Mouse (Mus musculus): ENCODE measurements around the gene H2-Q10. TPM values are rescaled to one million over a fixed set of nuclear protein-coding genes. Genes with fewer than 3 reads are reported as not detected.
"Not testable (repeated sequence)": the region's sequence is repeated elsewhere in the genome, so short reads cannot be mapped to it uniquely, and the experiment has no call there.

H2-Q10 gene
- polyA plus RNA-seq, 1 experiment = 0.27 TPM

DNA sequence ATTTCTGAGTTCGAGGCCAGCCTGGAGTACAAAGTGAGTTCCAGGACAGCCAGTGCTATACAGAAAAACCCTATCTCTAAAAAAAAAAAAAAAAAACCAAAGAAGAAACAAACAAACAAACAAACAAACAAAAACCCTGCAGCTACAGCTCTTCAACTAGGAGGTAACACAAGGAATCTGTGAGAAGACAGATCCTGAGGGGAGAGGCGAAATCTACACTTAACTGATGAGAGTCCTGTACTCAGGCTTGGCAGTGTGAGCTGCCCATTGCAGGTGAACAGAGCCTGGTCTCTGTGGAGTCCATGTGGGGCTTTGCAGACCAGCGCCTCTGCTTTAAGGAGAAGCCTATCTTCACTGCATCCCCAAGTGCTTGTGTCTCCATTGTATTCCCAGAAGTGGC, 31.5 kb upstream of the H2-Q10 start:
- H3K36me3 ChIP-seq (replicated peaks; ENCODE audit: low read length); H3K4me3 ChIP-seq (replicated peaks); H3K27me3 ChIP-seq (replicated peaks): not testable (repeated sequence)
- H3K4me1 ChIP-seq = peaks cover 11% of the 10 kb centered on the region
- peaks cover 13% of the 10 kb centered on the region for H3K9me3 ChIP-seq

DNA sequence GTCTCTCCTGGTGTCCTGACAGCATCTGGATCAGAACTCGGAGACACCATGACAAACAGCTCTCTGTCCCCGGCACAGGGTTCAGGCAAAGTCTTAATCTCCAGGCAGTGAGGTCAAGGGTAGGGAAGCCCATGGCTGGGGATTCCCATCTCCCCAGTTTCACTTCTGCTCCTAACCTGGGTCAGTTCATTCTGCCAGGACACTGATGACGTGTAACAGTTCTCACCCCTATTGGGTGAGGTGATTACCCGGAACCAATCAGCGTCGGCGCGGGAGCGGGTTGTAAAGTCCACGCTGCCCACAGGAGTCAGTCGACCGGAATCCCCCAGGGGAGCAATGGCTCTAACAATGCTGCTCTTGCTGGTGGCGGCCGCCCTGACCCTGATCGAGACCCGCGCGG, 31.0 kb upstream of the H2-Q10 start, which contains the start of gene H2-Q7:
TSS of gene H2-Q7 (plus strand) at position 271 of the 400 bp plus-strand sequence.
- H3K36me3 ChIP-seq (replicated peaks; ENCODE audit: low read length); H3K27me3 ChIP-seq (replicated peaks): not testable (repeated sequence)
- Histone ChIP-seq H3K4me1 (peaks cover 11% of the 10 kb centered on the region), H3K9me3 (peaks cover 13% of the 10 kb centered on the region), H3K4me3 (replicated peaks) (peak within 1 kb of the TSS; percentile 86)

DNA sequence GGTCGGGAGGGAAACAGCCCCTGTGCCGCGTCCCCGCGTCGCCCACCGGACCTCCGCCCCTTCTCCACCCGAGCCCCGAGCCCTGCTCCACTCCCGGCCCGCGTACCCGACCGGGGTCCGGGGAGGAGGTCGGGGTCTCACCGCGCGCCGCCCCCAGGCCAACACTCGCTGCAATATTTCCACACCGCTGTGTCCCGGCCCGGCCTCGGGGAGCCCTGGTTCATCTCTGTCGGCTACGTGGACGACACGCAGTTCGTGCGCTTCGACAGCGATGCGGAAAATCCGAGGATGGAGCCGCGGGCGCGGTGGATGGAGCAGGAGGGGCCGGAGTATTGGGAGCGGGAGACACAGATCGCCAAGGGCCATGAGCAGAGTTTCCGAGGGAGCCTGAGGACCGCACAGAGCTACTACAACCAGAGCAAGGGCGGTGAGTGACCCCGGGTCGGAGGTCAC, 30.6 kb upstream of the H2-Q10 start:
- H3K4me1 ChIP-seq = peaks cover 11% of the 10 kb centered on the region
- peaks cover 13% of the 10 kb centered on the region for H3K9me3 ChIP-seq
- H3K36me3 ChIP-seq (replicated peaks; ENCODE audit: low read length); H3K27me3 ChIP-seq (replicated peaks): not testable (repeated sequence)
- peak overlapping the region; percentile 86 for H3K4me3 ChIP-seq (replicated peaks)

DNA sequence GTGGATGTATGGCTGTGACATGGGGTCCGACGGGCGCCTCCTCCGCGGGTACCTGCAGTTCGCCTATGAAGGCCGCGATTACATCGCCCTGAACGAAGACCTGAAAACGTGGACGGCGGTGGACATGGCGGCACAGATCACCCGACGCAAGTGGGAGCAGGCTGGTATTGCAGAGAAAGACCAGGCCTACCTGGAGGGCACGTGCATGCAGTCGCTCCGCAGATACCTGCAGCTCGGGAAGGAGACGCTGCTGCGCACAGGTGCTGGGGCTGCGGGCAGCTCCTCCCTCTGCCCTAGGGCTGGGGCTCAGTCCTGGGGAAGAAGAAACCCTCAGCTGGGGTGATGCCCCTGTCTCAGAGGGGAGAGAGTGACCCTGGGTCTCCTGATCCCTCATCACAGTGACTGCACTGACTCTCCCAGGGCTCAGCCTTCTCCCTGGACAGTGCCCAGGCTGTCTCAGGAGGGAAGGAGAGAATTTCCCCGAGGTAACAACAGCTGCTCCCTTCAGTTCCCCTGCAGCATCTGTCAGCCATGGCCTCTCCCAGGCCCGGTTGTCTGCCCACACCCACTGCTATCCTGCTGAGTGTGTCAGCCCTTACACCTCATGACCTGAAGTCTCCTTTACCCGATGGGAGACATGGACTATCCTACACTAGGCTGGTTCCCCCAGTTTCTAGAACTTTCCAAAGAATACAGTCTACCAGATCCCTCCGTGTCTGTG, 29.8 kb upstream of the H2-Q10 start:
- not testable (repeated sequence) for H3K27me3 ChIP-seq (replicated peaks); H3K36me3 ChIP-seq (replicated peaks; ENCODE audit: low read length)
- Histone ChIP-seq H3K9me3 (peaks cover 13% of the 10 kb centered on the region), H3K4me3 (replicated peaks) (peak overlapping the region; percentile 67), H3K4me1 (peaks cover 11% of the 10 kb centered on the region)

DNA sequence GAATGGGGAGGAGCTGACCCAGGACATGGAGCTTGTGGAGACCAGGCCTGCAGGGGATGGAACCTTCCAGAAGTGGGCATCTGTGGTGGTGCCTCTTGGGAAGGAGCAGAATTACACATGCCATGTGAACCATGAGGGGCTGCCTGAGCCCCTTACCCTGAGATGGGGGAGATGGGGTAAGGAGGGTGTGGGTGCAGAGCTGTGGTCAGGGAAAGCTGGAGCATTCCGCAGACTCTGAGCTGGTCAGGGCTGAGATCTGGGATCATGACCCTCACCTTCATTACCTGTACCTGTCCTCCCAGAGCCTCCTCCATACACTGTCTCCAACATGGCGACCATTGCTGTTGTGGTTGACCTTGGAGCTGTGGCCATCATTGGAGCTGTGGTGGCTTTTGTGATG, 27.5 kb upstream of the H2-Q10 start:
- peaks cover 11% of the 10 kb centered on the region for H3K4me1 ChIP-seq
- not testable (repeated sequence) for H3K36me3 ChIP-seq (replicated peaks; ENCODE audit: low read length)

DNA sequence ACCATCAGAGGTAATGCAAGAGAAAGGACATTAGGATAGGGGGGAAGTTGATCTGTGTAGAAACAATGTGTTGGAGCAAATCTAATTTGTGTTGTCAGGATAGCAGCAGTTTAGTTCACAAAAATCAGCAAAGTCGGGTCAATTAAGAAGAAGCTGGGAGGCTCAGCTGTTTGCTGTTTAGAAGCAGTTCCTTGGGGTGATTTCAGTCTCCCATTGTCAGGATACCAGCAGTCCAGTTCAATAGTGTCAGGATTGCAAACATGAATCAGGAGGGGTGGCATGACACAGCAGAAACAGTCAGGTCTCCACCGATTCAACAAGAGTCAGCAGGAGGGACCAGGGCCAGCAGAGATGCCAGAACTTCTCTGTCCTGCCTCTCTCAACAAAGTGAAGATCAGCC, 25.4 kb upstream of the H2-Q10 start:
- not testable (repeated sequence) for H3K9me3 ChIP-seq; H3K27me3 ChIP-seq (replicated peaks); H3K36me3 ChIP-seq (replicated peaks; ENCODE audit: low read length); H3K4me3 ChIP-seq (replicated peaks); H3K4me1 ChIP-seq

More for the DNA sequence above, 27.5 kb upstream of the H2-Q10 start:
- not testable (repeated sequence) for H3K27me3 ChIP-seq (replicated peaks); H3K9me3 ChIP-seq; H3K4me3 ChIP-seq (replicated peaks)

DNA sequence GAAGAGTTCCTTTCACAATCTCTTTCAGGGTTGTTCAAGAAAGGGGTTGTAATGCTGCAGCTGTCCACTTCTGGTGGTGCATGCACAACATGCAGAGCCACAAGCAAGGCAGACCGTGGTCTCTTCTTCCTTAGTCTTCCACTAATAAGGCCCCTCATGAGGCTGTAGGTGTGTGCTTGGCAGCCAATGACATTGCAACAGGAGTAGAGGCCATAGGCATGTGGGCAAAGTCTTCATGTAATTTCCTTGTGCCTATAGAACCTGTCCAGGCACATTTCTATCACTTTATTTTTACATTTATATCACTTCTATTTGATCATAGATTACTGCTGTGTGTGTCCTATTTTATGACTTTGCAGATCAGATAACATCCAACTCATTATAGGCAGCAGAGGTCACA, 11.6 kb upstream of the H2-Q10 start:
- H3K9me3 ChIP-seq; H3K4me3 ChIP-seq (replicated peaks); H3K36me3 ChIP-seq (replicated peaks; ENCODE audit: low read length); H3K27me3 ChIP-seq (replicated peaks); H3K4me1 ChIP-seq: not testable (repeated sequence)

DNA sequence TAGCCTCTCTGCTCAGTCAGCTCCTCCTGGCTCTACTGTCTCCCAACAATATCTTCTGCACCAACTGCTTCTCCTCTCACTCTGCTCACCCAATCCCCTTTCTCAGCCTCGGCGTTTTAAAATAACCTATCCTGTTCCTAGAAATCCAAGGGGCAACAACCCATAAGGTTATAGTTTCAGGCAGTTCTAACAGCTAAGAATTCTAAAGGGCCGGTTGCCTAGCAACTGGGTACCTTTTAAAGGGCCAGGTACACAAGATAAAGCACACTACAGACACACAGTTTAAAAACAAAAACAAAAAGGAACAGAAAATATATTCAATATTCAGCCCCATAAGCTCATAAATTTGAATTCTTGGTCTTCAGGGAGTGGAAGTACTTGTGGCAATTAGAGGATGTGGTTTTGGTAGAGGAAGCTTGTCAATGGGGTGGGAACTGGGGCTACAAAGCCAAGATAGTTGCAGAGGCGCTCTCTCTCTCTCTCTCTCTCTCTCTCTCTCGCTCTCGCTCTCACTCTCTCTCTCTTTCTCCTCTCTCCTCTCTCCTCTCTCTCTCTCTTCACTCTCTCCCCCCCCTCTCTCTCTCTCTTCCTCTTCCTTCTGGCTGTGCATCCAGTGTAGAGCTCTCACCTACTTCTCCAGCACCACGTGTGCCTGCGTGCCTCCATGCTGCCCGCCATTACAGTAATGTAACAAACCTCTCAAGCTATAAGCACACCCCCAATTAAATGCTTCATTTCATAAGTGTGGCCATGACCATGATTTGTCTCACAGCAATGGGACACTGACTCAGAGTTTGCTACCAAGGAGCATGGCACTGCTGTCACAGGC, 9.2 kb upstream of the H2-Q10 start:
- H3K36me3 ChIP-seq (replicated peaks; ENCODE audit: low read length); H3K4me3 ChIP-seq (replicated peaks); H3K27me3 ChIP-seq (replicated peaks); H3K4me1 ChIP-seq; H3K9me3 ChIP-seq: not testable (repeated sequence)

DNA sequence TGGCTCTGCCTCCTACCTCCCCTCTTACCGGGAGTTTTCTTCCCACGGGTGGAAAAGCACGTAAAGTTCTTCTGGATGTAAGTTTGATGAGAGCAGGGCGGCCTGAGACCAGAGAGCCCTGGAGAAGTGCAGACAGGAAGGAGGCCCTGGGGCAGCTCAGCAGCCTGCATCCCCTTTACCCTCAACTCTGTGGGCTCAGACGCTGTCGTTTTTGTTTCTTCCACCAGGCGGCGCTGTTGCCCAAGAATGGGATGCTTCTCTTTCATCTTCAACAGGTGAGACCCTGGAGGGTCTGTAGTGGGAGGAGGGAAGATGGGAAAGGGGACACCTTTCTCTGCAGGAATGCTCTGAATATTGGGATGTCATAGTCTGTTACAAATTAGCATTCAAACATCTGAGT, 4.2 kb upstream of the H2-Q10 start:
- H3K4me3 ChIP-seq (replicated peaks); H3K36me3 ChIP-seq (replicated peaks; ENCODE audit: low read length); H3K9me3 ChIP-seq: not testable (repeated sequence)
- Histone ChIP-seq H3K4me1 (peaks cover 25% of the 10 kb centered on the region), H3K27me3 (replicated peaks) (peaks cover 20% of the 10 kb centered on the region)

DNA sequence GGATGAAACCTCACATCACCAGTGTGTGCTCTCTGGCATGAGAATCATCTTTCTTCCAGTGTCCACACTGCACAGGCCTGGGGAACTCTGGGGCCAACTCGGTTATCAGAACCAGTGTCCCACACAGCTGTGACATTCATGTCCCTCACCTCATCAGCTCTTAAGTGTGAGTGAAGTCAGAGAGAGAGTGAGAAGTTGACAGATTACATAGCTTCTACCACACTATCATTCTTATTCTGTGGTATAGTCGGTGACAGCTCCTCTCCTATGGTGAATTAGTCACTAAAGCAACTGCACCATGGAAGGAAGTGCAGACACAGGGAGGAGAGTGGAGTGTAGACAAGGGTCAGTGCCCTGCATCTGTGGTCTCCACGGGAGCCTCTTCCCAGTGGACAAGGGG, 953 bp upstream of the H2-Q10 start:
- Histone ChIP-seq H3K4me1 (peaks cover 28% of the 10 kb centered on the region), H3K4me3 (replicated peaks) (peak overlapping the region; percentile 21), H3K27me3 (replicated peaks) (peaks cover 37% of the 10 kb centered on the region)
- H3K36me3 ChIP-seq (replicated peaks; ENCODE audit: low read length); H3K9me3 ChIP-seq: not testable (repeated sequence)

DNA sequence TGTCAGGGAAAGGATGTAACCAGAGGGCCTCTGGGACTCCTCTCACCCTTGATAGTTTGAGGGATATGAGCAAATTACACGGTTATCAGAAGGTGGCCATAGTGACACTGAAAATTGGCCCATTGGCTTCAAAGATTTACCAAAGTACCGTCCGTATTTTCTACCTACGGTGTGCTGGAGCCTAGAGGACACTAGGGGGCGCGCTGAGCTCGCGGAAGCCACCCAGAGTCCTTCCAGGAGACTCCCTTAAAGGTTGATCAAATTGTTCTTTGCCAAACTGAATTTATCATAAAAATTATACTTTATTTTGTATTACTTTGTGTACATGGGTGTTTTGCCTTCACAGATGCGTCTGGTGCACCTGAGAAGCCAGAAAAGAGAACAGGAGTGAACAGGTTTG, 14.2 kb downstream of the H2-Q10 start:
- H3K9me3 ChIP-seq = no peaks in the 10 kb centered on the region
- no peaks in the 10 kb centered on the region for H3K36me3 ChIP-seq (replicated peaks; ENCODE audit: low read length)
- no peak for TF ChIP-seq FLI1 (IDR thresholded peaks at IDR 0.05; ENCODE audit: low read length)
- no peak for TF ChIP-seq GATA1 (IDR thresholded peaks at IDR 0.05; ENCODE audit: borderline replicate concordance, low read length)
- no peak overlapping the region for H3K4me3 ChIP-seq (replicated peaks)
- peaks cover 21% of the 10 kb centered on the region for H3K27me3 ChIP-seq (replicated peaks)
- H3K4me1 ChIP-seq = peaks cover 7% of the 10 kb centered on the region

Data from megakaryocyte, embryonic 14.5 days (primary cell).